Mouse (Mus musculus): Measurements from ENCODE around the gene Hoxb6.

The Hoxb6 gene

DNA sequence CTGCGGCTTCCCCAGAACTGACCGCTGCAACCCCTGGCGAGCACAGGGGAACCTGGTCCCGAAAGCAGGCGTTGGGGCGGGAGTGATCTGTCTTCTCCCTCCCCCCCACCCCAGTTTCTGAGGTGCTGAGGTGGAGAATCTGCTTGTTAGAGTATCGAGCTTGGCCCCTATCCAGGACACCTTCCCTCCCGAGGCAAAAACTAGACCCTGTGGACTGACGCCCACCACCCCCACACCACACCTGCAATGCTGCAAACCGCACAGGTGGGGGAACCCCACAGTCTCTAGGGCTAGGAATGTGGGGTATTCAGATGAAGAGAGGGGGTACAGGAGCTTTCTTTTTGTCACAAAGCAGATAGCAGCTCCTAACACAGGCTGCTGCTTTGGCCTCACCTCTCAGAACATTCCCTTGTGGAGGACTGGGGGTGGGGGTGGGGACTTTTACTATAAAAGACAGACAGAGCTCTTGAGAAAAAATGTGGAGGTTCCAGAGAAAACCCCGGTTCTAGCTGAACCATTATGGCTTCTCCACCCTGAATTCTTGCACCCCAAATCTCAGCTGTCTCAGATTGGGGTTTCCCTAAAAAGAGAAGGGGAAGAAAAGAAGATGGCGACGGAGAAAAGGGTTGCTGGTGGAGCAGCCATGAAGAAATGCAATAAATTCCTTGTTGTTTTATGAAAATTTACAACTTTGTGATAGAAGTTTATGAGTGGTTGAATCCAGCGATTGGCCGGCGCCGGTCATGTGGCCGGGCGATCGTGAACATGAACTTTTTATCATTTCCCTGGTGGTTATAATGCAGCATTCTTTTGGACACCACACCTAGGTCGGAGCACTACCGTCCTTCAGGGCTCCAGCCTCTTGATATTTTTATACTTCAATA is at the start of gene Hoxb6:
Gene Hoxb6, plus strand, starts transcription at position 796 of the 884 bp plus-strand sequence.
- DNase-seq (ENCODE audit: extremely low read depth, low read depth) = no peak

DNA sequence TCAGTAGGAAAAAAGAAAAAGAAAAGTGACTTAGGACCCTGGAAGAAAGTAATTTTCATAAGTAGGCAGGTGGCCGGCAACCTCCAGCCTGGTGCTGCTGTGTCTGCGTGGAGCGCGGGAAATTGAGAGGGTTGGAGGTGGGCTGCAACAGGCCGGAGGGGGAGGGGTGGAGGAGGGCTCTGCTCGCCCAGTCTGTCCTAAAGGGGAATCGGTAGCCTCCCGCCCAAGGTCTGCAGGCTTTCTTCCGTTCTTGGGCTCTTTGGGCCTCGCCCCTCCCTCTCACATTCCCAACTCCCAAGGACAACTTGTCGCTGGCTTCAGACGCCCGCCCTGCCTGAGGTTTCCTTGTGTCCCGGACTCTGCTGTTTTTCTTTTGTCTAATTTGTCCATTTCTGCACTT is 41.4 kb upstream of the Hoxb6 start:
- no peak for DNase-seq (ENCODE audit: extremely low read depth, low read depth)

DNA sequence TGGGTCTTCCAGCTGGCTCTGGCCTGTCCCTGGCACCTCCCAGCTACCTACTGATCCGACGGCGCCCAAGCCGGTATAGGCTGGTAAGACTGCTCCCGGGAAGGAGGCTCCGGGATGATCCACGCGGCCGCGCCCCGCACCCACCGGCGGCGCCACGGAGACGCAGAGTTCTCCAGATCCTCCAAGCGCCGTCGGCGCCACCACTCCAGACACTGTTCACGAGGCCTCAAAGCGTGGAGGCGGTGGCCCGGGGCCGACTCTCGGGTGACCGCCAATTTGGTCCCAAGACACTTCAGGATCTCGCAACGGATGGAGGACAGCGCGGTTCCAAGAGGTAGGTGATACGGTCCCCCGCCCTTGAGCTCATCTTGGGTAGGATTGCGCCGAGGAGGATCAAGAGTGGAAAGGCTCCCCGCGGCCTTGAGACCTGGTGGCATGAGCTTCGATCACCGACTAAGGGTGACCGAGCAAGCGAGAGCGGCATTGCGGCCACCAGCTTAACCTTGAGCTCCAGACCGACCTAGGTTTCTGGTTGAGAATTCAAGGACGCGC is 40.7 kb upstream of the Hoxb6 start:
- DNase-seq (ENCODE audit: extremely low read depth, low read depth) = no peak

DNA sequence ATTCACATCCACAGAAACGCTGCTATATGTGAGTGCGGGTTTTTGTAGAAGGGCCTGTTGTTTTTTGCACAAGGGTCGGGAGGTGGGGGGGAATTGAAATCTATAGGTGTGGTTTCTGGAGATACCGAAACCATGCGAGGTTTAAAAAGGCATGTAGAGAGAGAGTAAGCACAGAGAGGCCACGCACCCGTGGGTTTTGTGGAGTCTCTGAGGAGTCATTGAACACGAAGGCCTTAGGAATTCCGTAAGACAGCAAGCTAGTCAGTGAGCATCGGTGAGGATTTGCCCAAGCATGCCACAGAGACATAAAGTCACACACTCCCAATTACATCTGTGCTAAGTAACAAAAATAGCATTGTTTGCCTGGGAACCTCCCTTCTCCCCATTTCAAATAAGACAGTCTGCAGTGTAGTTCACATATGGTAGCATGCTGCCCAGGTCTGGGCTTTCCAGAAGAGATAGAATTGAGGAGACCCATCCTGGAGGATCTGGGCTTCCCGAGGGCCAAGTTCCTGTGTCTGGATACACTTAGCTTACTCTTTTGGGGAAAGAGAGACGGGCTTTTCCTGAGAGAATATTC is 39.6 kb upstream of the Hoxb6 start:
- no peak for DNase-seq (ENCODE audit: extremely low read depth, low read depth)

DNA sequence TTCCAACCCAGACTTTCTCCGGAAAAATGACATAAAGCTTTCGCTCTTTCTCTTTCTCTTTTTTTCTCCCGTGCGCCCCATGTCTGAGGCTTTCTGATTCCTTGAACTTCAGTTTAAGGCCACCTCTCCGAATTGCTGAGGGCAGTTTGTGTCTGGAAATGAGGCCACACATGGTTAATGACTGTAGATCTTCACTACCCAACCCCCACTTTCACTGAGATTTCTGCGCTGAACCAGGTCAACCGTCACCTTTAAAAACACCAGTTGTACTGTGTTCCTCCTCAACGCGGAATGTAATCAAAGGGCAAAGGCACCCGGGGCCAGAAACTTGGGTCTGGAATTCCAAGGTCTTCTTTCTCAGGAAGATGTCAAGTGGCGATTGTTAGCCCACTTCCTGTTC is 38.1 kb upstream of the Hoxb6 start:
- DNase-seq (ENCODE audit: extremely low read depth, low read depth) = no peak

DNA sequence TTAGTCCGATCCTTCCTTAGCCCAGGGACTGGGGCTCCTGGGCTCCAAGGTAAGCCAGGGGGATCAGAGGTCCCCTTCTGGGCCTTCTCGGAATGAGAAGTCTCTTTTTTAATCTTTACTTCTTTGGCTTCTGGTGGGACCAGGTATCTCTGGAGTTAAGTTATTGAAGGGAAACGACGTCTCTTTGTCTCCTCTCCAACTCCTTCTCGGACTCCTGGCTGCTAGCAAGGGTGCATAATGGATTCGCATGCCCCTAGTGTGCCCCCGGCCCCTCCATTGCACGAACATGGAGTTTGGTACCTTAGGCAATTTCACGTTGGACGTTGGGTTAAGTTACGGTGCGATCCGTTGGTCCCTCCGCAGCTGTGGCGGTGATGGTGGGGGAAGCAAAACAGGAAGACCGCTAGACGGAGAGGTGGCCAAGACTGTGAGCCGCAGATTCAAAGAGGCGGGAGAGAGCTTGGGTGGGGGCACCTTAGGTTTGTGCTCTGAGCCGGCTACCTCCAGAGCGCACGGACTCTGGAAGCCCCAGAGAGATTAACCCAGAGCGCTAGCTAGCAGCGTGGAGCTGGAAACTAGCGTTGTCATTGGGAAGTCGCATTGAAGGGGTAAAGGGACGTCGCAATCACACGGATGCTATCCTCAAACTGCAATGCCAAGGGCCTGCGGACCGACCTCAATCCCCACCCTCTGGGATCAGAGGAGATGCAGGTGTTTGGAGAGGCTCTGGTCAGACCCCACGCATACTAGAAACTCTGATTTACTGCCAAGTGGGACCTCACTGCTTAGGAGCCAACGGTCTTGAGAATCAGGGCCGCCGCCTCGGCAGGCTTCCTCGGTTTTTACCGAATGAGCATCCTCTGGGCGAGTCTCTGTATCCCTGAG is 36.9 kb upstream of the Hoxb6 start:
- no peak for DNase-seq (ENCODE audit: extremely low read depth, low read depth)

DNA sequence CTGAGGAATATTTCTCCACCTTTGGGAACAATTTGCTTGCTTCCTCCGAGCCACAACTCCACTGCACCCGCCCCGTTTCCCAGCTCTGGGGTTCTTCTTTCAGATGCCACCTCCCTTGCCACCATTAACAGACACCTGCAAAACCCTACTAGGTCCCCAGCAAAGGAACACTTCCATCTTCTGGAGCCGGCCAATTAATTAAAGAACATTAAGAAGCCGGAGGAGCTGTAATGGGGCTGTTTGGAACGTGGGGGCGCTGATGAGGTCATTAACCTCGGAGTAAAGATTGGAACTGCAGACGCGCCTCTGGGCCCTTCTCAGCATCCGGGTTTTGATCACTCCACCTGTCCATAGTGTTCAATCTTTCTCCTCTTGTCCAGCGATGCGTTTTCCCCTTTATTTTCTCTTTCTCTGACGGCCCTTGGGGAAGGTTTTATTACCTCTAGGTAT is 36.3 kb upstream of the Hoxb6 start:
- no peak for DNase-seq (ENCODE audit: extremely low read depth, low read depth)

DNA sequence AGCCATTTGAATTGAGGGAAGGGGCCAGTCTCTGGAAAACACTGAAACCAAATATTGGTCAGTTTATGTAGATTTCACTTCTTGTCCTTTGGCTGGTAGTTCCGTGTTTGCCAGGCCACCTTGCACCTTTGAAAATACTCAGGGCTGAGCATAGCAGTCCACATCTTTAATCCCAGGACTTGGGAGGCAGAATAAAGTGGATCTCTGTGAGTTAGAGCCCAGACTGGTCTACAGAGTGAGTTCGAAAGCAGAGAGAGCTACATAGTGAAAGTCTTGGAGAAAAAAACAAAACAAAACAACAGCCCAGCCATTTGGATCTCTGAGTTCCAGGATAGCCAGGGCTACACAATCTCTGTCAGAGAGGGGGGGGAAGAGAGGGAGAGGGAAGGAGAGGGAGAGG is 35.1 kb upstream of the Hoxb6 start:
- no peak for DNase-seq (ENCODE audit: extremely low read depth, low read depth)

DNA sequence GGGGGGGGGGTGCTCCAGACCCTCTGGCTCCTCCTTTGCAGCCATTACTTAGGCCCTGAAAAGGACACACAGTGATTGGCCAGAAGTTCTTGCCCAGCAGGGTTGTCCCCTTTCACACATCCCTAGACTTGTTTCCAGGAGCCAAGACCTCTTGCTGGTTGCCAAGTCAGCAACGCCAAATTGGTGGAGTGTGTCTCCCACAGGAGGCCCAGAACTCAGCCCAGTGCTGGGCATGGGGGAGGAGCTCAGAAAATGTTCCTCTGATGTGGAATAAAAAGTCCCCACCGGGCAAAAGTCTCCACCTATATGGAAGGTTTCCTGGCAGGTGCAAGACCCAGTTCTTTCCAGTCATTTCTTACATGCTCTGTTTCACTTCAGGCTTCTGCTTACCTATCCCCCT is 33.2 kb upstream of the Hoxb6 start:
- no peak for DNase-seq (ENCODE audit: extremely low read depth, low read depth)

DNA sequence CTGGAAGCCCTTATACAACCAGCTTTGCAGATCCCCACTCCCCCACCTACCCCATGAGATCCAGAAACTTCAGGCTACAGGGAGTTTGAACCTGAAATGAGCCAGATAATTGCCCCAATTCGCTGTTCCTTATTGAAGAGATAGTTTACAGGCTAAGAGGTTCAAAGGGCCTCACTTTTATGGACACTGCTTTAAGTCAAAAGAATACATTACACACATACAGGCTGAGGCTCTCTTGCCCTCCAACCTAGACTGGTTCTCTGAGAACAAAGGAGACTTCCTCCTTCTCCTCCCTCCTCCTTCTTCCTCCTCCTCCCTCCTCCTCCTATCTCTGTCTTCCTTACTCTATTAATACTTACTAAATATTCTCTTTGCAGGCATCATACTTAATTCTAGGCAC is 32.8 kb upstream of the Hoxb6 start:
- no peak for DNase-seq (ENCODE audit: extremely low read depth, low read depth)

DNA sequence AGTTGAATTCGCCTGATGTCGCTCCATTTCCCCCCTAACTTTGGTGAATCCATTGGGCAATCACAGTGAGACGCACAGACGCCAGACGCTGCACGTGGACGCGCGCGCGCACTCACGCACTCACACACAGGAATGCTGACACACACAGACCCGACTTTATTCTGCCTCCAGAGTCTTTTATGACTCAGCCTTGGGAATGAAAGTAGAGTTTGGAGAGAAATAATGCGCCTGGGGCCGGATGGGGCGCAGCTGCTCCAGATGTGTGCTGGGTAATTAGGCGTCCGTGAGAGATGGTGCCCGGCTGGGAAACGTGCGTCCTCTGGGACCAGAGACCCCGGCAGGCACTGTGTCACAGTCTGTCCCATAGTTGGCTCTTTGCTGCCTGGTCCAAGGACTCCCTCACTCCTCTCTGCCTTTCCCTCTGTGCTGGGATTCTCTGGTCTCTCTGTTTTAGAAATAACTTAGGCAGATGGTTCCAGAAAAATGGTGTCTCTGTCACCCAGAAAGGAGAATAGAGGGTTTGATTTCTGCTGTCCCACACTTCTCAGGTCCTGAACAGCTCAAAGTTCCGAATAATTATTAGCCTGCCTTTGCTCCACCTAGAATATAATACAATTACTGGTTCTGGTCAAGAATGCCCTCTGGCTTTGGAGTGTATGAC is 31.8 kb upstream of the Hoxb6 start:
- no peak for DNase-seq (ENCODE audit: extremely low read depth, low read depth)

DNA sequence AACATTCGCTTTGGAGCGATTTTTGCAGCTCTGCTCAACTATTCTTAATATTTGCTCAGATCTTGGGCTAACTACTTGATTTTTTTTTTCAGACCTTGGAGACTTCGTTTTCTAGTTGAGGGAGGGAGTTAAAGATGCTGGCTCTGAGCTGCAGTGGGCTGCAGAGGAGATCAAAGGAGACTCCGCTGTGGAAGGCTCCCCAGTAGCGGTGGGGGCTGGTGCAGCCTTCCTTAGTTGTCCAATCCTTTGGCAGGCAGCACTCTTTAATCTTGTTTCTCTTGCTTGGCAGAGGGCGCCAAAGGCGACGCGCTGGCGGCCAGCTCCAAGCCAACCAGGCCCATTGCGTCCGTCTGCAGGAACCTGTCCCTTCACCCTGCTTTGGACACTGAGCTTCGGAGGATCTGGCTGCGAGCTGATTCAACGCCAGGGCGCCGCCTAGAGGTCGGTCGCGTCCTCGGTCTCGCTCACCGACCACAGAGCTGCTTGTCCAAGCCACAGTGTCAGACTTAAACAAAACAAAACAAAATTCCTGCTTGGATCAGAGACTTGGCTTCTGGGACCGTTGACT is 30.9 kb upstream of the Hoxb6 start:
- peak; percentile 21 for DNase-seq (ENCODE audit: extremely low read depth, low read depth)

DNA sequence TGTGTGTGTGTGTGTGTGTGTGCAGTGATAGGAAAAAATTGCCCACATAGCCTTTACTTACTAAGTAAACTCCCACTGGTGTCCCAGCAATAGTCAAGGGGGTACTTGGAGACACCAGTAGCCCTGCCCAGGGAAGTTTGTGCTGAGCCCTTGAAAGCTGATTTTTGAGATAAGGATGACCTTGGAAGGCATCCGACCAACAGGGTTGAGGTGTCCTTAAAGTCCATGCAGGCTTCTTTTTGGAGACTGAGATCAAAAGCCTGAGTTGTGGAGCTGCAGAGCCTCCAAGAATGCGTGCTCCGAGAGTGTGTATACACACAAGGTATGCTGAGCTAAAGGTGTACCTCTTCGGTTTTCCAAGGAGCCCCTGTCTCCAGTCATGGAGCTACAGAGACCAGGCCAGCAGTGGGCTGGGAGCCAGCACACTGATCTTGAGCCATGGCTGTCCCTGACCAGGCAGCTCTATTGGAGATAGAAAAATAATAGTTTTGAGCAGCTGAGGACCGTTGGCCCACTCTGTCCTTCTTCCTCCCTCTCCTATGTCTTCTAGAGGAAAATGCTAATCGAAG is 29.9 kb upstream of the Hoxb6 start:
- DNase-seq (ENCODE audit: extremely low read depth, low read depth) = no peak

DNA sequence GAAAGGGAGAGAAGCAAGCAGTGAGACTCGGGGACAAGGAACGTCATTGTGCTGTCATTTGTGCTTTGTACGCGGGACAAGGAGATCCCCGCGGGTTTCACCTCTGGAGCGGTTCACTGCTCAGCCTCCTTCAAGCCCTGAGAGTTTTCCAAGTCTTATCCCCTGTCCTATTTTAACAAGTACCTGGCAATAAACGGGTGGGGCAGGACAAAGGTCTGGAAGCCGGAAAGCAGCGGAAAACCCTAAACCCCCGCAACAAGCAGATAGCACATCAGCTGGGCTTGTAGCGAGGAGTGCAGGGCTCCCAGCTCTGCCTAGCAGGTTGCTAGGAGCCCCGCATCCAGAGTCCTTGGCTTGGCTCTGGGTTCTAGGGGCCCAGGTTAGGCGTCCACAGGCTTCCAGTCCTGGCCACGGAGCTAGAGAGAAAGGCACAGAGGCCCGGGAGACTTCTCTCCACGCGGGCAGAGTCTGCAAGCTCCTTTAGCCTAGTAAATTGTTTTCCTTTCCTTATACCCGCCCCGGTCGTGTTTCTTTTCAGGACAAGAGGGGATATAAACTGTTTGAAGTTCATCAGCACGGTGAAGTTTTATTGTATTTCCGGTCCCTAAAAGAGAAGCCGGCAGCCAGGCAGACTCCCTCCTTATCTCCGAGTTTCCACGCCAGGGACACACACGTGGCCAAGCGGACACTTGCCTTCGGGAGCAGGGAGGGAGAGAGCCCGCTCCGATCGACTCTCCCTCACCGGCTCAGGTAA is 28.5 kb upstream of the Hoxb6 start:
- DNase-seq (ENCODE audit: extremely low read depth, low read depth) = no peak

DNA sequence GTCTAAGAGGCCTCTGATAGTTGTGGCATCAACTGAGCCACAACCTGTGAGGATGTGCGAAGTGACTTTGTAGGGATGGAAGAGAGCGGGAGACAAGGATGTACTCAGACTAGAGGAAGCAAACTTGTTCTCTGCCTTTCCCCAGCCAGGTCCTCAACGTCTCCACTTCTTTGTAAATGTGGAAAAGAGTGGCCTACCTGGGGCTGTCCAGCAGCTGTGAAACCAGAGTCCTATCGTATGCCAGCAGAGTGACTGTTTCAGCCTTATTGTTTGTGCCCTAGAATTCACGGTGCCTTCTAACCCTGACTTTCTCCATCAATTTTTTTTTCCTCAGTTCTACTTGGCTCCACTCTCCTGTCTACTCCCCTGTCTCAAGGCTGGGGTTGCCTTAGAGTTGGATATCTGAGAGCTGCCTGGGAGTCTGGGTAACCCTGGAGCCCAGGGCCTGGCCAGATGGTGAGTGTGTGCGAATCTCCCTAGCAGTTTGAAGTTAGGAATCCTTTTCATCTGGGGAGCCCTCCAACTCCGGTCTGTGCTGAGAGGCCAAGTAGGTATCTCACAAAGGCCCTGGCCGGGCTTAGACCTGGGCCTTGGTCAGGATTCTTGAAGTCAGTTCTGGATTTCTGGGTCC is 27.8 kb upstream of the Hoxb6 start:
- no peak for DNase-seq (ENCODE audit: extremely low read depth, low read depth)

DNA sequence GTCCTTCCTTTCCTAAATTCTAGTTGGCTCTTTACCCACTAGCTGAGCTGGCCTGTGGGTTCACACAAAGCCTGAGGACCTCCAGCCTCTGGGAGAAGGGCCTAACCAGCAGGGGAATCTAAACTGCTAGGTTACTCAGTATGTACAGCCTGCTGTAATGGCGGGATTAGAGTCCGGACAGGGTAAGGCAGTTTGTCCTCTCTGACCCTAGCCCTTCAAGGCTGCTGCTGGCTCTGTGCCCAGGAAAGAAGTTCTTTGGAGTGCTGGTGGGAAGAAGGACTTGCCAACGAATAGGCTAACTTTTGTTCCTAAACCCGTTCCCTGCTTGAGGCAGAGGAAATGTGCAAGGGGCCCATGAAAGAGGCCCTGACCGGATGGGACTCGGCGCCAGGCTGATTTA is 26.3 kb upstream of the Hoxb6 start:
- DNase-seq (ENCODE audit: extremely low read depth, low read depth) = no peak

DNA sequence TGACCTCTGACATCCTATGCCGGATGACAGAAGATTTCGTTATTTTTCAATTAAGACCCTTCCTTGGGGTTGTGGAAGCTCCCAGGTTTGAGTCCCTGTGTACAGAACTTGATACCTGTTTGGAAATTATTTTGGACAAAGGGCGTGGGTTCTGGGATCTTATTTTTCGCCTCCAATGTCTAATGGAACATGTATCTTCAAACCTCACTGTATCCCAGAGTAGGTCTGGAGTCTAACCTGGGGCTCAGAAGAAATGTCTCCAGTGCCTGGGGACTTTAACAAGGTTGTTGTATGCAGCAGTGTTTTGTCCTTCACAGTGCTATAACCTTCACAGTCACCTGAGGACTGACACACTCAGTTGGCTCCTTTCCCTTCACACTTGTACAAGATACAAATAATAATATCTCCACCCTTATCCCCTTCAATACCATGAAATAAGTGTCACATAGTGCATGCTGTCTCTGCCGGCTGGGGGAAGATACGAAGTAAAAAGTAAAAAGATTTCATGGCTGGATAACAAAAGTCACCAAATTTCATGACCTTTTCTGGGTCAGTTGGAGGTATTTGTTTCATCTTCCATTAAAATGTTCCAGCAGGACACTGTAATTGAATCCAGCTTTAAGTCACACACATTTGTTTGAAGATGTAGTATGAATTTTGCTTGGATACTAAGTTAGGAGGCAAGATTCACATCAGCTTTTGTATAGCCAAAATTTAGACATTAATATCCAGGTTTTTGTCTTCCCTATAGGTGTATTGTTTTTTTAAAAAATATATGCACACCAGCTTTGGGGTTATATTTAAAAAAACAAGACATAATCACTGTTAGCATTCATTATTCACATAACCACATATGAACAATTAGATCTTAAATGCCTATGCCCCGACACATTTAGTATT is 25.0 kb upstream of the Hoxb6 start:
- DNase-seq (ENCODE audit: extremely low read depth, low read depth) = no peak

DNA sequence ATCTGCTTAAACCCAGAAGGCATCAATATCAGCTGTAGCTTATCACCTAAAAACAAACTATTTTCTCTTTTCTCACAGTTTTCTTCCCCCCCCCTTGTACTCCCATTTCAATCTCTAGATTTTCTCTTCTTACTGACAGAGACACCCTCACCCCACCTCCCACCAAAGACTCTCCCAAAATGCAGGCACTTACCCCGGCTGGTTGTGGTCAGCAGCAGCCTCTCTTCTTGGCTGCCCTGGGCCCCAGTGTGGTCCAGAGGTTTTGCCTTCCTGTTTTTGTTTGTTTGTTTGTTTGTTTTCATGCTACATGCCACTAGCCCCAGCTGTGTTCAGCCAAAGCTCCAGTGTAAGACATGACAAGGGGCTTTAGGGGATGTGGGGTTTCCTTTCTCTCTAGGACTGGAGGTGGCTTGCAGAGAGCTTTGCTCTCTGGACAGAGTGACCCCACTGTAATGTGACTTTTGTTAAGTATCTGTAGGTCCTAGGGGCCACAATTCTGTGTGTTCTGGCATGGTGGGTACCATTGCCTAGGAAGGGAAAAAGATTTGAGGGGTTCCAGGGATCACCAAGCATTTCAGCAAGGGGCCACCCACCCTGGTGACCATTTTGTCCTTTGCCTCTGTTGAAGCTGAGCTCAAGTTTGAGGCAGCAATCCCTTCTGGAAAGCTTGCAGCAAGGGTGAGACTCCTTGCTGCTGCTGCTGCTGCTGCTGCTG is 24.1 kb upstream of the Hoxb6 start:
- DNase-seq (ENCODE audit: extremely low read depth, low read depth) = no peak

Data from MEL-GATA-1-ER (cell line).